Mouse (Mus musculus) heart, postnatal 14 days (tissue): ENCODE measurements around the gene Mllt1. TPM values are rescaled to one million over a fixed set of nuclear protein-coding genes. Genes with fewer than 3 reads are reported as not detected.

Source experiments
- DNase-seq, 2 experiments: peaks; one replicate each; pipeline ENCODE4 v3.0.0; 2021 to 2022
- intact Hi-C: fragments of 180-260 bp; cut with DNase I; formaldehyde crosslinking; loops from one replicate; pipeline ENCODE4 v1.15.1; 2025
- total RNA-seq, 2 experiments: library from RNA; stranded (reverse); gene quantifications; 2 replicates each; pipeline ENCODE4 v1.2.3; 2021

The Mllt1 gene
- total RNA-seq, 2 experiments from 2014 or later, result 22.0 to 22.7 TPM

DNA sequence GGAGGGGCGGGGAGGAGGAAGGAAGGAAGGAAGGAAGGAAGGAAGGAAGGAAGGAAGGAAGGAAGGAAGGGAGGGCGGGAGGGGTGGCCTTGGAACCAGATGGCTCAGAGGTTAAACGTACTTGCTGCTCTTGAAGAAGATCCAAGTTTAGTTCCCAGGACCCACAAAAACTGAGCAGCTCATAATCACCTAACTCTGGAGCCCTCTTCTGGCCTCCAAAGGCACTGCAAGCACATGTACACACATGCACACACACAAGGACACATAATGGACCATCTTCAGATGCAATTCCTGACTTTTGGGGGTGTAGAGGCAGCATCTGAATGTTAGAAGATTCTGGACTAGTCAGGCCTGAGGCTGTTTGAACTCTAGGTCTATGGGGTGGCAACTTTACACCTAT, 47.2 kb downstream of the Mllt1 start:
- DNase-seq, result no peak
- intact Hi-C loops, result no loop called here

DNA sequence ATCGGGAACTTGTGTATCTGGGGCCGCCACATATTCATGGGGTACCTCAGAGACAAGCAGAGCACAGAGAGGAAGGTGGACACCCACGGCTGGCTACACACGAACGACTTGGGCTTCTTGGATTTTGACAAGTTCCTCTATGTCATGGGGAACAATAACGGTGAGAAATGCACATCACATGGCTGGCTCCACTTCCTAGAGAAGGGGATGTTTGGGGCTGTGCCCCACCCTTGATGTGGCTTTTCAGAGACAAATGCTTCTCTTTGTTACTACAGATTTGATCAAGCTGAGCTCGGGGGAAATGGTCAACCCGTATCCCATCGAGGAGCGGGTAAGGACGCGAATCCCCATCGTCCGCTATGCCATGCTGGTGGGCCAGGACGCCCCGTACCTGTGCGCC, 50.4 kb downstream of the Mllt1 start:
- DNase-seq, result no peak
- intact Hi-C loops, result no loop called here

GRCm38 (mm10) chr17:56884331-56884730, 50.9 kb downstream of the Mllt1 start:
- DNase-seq, result peak; percentile 28 to 50
- intact Hi-C loops, result no loop called here

- intact Hi-C loops, result no loop called here
- peak; percentile 29 to 42 for DNase-seq
These were observed 51.6 kb downstream of the Mllt1 start for GRCm38 (mm10) chr17:56883612-56884011.

- intact Hi-C loops, result no loop called here
- DNase-seq, result no peak
These were observed 57.8 kb downstream of the Mllt1 start for GRCm38 (mm10) chr17:56877426-56877825.

DNA sequence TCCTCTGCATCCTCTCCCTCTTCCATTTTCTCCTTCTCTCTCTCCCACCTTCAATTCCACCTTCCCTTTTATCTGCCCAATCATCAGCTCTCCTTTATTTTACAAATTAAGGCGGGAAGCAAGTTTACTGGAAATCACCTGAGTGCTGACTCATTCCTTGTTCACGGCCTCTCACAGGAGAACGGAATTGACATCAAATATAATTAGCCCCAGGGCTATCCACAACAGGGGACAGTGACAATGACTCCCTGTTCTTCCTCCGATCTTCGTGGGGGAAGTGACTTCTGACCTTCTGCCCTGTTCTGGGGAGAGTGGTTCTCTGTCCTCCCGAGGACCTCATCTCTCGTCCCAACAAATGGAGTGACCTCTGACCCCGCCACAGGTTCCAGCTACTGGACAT, 58.2 kb downstream of the Mllt1 start:
- intact Hi-C loops, result no loop called here
- no peak for DNase-seq

- DNase-seq, result no peak
- intact Hi-C loops, result no loop called here
These were observed 58.8 kb downstream of the Mllt1 start for GRCm38 (mm10) chr17:56876465-56876864.

DNA sequence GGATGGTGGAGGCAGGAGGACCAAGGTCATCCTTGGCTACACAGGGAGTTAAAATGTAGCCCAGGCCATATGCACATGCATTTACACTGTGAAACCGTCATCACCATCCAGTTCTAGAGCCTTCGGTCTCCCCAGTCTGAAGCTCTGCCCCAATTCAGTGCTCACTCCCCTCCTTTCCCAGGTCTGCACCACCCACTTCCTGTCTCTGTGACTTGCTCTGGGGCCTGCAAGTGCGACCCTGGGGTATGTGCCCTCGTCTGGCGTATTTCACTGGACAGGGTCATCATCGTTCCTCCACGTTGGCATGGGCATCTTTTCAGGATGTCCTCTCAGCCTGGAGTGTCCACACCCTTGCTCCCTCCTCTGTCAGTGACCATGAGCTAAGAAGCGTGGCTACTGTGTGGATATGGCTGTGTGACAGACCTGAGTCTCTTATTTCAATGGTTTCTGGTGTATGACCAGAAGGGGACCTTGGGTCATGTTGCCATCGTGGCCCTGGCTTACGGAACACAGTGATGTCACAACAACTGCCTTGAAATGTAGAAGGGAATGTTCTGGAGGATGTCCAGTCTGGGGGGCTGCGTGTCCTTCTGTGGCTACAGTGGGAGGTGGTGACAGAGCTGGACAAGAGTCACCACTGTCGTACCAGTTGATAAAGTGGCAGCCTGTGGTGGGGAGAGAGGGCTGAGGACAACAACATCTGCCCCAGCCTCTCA, 60.1 kb downstream of the Mllt1 start, which contains the start of gene 1700061G19Rik:
TSS of gene 1700061G19Rik (plus strand) at position 542 of the 716 bp plus-strand sequence.
- no peak for DNase-seq
- intact Hi-C loops, result no loop called here

GRCm38 (mm10) chr17:56874237-56874636, 61.0 kb downstream of the Mllt1 start, which contains the start of gene Acsbg2:
TSS of gene Acsbg2 (minus strand) at chr17:56874447.
- DNase-seq, result no peak
- intact Hi-C loops, result no loop called here

- intact Hi-C loops, result no loop called here
- DNase-seq, result no peak
These were observed 62.7 kb downstream of the Mllt1 start for GRCm38 (mm10) chr17:56872512-56872911.

GRCm38 (mm10) chr17:56871767-56872166, 63.4 kb downstream of the Mllt1 start:
- DNase-seq, result no peak
- intact Hi-C loops, result no loop called here

GRCm38 (mm10) chr17:56870287-56870953, 64.8 kb downstream of the Mllt1 start:
- no peak for DNase-seq
- intact Hi-C loops, result no loop called here

DNA sequence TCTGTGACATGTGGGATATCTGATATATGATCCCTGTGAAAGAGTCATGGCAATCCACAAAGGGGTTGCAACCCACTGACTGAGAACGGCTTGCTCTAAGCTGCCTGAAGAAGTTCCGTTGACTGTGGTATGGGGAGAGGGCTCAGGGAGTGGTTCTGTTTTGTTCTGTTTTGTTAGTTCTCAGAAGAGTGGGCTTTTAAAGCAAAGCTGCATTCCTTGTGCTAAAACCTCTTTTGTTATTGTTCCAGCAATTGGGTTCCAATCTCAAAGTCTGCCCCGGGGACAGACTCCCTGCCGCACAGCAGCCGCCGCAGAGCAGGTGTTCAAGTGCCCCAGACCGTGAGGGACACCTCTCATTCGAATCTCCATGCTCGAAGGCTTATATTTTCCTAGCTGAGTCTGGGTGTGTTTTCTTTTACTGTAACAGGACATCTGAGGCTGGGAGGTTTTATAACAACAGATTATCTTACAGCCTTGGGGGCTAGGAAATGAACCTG, 65.7 kb downstream of the Mllt1 start:
- intact Hi-C loops, result no loop called here
- no peak for DNase-seq

DNA sequence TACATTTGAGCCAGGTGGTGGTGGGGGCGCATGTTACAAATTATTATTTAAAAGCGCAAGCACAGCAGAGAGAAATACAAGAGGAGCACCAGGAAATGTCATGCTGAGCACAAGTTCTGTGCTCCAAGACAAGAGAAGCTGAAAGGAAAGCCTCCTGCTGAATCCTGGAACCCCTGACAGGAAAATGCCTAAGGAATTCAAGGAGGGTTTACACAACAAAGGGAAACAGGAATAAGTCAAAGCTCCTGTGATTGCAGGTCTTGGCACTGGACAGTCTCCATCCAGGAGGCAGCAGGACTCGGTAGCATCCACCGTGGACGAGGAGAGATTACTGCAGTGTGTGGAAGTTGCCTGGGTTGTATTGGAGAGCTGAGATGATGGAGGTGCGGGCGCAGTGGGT, 69.1 kb downstream of the Mllt1 start:
- DNase-seq, result no peak
- intact Hi-C loops, result no loop called here

GRCm38 (mm10) chr17:56861197-56861596, 74.0 kb downstream of the Mllt1 start:
- no peak for DNase-seq
- intact Hi-C loops, result no loop called here

DNA sequence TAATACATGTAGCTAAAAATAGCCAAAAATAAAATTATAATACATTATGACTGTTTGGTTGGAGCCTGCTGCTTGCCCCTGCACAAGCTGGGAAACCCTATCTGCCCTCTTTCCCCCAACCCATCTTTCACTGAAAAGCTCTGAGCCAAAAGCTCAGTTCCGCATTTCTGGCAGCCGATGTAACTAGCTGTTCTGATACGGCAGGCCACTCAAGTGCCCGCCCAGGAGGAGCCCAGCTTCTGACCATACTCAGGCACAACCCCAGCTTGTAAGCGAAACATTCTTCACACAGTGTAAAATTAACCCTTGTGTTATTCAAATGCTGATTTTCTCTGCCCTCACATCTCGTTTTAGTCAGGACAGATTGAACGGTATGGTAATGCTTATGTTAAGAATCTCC, 76.3 kb downstream of the Mllt1 start:
- peak in 1 of 2 experiments; percentile 34 for DNase-seq
- intact Hi-C loops, result loop anchor here (2.0 kb wide), 1 partner anchor 50 kb away; no protein-coding TSS in a partner anchor

GRCm38 (mm10) chr17:56858216-56858615, 77.0 kb downstream of the Mllt1 start:
- peak; percentile 72 to 77 for DNase-seq
- intact Hi-C loops, result loop anchor here (2.0 kb wide), 1 partner anchor 49 kb away; no protein-coding TSS in a partner anchor

DNA sequence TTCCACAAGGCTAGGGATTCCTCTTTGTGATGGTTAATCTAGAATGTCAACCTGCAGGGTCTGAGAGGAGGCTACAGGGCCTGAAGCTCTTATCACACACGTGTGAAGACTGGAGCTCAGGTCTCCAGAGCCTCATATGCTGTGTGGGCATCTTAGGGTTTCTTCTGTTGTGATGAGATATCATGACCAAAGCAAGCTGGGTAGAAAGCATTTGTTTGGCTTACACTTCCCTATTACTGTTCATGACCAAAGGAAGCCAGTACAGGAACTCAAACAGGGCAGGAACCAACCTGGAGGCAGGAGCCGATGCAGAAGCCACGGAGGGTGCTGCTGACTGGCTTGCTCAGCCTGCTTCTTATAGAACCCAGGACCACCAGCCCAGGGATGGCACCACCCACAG, 79.8 kb downstream of the Mllt1 start:
- intact Hi-C loops, result no loop called here
- DNase-seq, result no peak

GRCm38 (mm10) chr17:56851167-56851566, 84.0 kb downstream of the Mllt1 start:
- intact Hi-C loops, result no loop called here
- DNase-seq, result no peak

GRCm38 (mm10) chr17:56849710-56850109, 85.5 kb downstream of the Mllt1 start:
- no peak for DNase-seq
- intact Hi-C loops, result no loop called here

DNA sequence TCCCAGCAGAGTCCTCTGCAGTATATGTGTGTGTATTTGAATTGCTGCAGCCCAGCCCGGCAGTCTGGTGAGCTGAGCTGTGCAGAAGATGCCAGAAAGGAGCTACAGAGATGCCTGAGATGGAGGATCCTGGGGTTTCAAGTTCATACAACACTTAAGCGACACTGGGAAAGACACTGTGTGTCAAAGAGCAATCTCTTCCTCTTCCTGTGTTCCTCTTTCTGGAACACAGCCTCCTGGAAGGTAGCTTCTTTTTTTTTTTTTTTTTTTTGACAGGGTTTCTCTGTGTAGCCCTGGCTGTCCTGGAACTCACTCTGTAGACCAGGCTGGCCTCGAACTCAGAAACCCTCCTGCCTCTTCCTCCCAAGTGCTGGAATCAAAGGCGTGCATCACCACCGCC, 86.4 kb downstream of the Mllt1 start:
- intact Hi-C loops, result no loop called here

GRCm38 (mm10) chr17:56843678-56844077, 91.5 kb downstream of the Mllt1 start:
- DNase-seq, result no peak
- intact Hi-C loops, result loop anchor here (5.0 kb wide), 1 partner anchor 36 kb away; no protein-coding TSS in a partner anchor

More for the DNA sequence above, 86.4 kb downstream of the Mllt1 start:
- DNase-seq, result no peak
